Mouse (Mus musculus) ES-E14 (cell line): Measurements from ENCODE around the gene Teddm1b. TPM values are rescaled to one million over a fixed set of nuclear protein-coding genes. Genes with fewer than 3 reads are reported as not detected.

Experiments
- DNase-seq: peaks from one replicate; pipeline ENCODE4 v3.0.0-alpha.2; 2013; ENCODE audit warnings: low read depth, low spot score
- H3K27ac ChIP-seq: 2 replicates; pipeline ENCODE4 v1.5.1; 2012; ENCODE audit warnings: low read depth, mild to moderate bottlenecking, low read length, moderate library complexity, mixed read lengths; ENCODE audit not compliant: poor library complexity, insufficient read depth, severe bottlenecking
- H3K36me3 ChIP-seq: 2 replicates; pipeline ENCODE4 v1.6.1; 2012; ENCODE audit warnings: mild to moderate bottlenecking, low read length, moderate library complexity, mixed read lengths; ENCODE audit not compliant: control insufficient read depth, poor library complexity, insufficient read depth, severe bottlenecking
- H3K4me1 ChIP-seq, 2 experiments: fragments of 150-350 bp in 1 of 2; sonication (generic) in 1 of 2; 2 replicates each; pipeline ENCODE4 v1.6.1; 2012; ENCODE audit warnings: low read length in 2 of 2, mild to moderate bottlenecking in 1 of 2, mixed read lengths in 1 of 2; ENCODE audit not compliant: control insufficient read depth in 2 of 2, insufficient read depth in 2 of 2, poor library complexity in 1 of 2
- H3K4me3 ChIP-seq, 2 experiments: fragments of 150-350 bp in 1 of 2; sonication (generic) in 1 of 2; 2 replicates each; pipeline ENCODE4 v1.5.1; 2012; ENCODE audit warnings: low read length in 2 of 2, low read depth in 1 of 2, mild to moderate bottlenecking in 1 of 2, mixed read lengths in 1 of 2; ENCODE audit not compliant: insufficient read depth in 1 of 2, poor library complexity in 1 of 2, severe bottlenecking in 1 of 2
- H3K9ac ChIP-seq: 2 replicates; pipeline ENCODE4 v1.6.1; 2012; ENCODE audit warnings: low read depth, mild to moderate bottlenecking, low read length, mixed read lengths; ENCODE audit not compliant: poor library complexity, insufficient read depth, severe bottlenecking
- H3K9me3 ChIP-seq: fragments of 150-350 bp; sonication (generic); 2 replicates; pipeline ENCODE4 v1.6.1; 2012; ENCODE audit warnings: low read depth, mild to moderate bottlenecking, low read length; ENCODE audit not compliant: control insufficient read depth, insufficient read depth
- CHD2 ChIP-seq: IDR thresholded peaks from 2 replicates; pipeline ENCODE4 v1.6.1; 2014; ENCODE audit warnings: mild to moderate bottlenecking, low read depth, low read length, inconsistent platforms
- HCFC1 ChIP-seq: IDR thresholded peaks from 2 replicates; pipeline ENCODE4 v1.6.1; 2012; ENCODE audit warnings: low read length, inconsistent platforms, borderline replicate concordance; ENCODE audit not compliant: insufficient read depth
- MAFK ChIP-seq: IDR thresholded peaks from 2 replicates; pipeline ENCODE4 v1.6.1; 2014; ENCODE audit warnings: mild to moderate bottlenecking, low read depth, low read length, inconsistent platforms; ENCODE audit not compliant: insufficient read depth
- ZC3H11A ChIP-seq: IDR thresholded peaks from 2 replicates; pipeline ENCODE4 v1.6.1; 2012; ENCODE audit warnings: low read depth, mild to moderate bottlenecking, inconsistent platforms, low read length, borderline replicate concordance
- ZNF384 ChIP-seq: IDR thresholded peaks from 2 replicates; pipeline ENCODE4 v1.6.1; 2012; ENCODE audit warnings: low read depth, low read length, inconsistent platforms
- in situ Hi-C, 2 experiments: fragments of 600-800 bp; cut with MboI; formaldehyde crosslinking; loops; one replicate each; pipeline ENCODE4 v1.15.1; 2025; ENCODE audit warnings: low sequenced_read_pairs in 2 of 2, inconsistent platforms in 1 of 2; ENCODE audit not compliant: unreplicated experiment in 2 of 2
- total RNA-seq: library from RNA; depleted of rRNA; stranded (reverse); fragments of 300-350 nt; gene quantifications from 2 replicates; pipeline ENCODE4 v1.2.3, GENCODE M21; 2012

The Teddm1b gene
- total RNA-seq, 1 experiment = 0.27 TPM

GRCm38 (mm10) chr1:153894201-153894893, 20.2 kb downstream of the Teddm1b start:
- Histone ChIP-seq H3K9ac (no peak overlapping the region), H3K4me3 (no peak overlapping the region), H3K36me3 (no peaks in the 10 kb centered on the region), H3K4me1 (0 out of 4 replicates have a peak, but pooled peaks cover 0 to 3% of the 10 kb centered on the region in 2 experiments), H3K27ac (no peak overlapping the region), H3K9me3 (no peaks in the 10 kb centered on the region)
- in situ Hi-C loops = loop anchor here (5.0 to 25.0 kb wide), 3 partner anchors 220 to 293 kb away; no protein-coding TSS in a partner anchor
- no peak for DNase-seq
- no peak for TF ChIP-seq ZC3H11A
- no peak for TF ChIP-seq ZNF384
- no peak for TF ChIP-seq CHD2
- TF ChIP-seq MAFK = no peak
- TF ChIP-seq HCFC1 = no peak

- no peaks in the 10 kb centered on the region for H3K9me3 ChIP-seq
- peak; percentile 98 for TF ChIP-seq ZC3H11A
- TF ChIP-seq ZNF384 = no peak
- DNase-seq = peak; percentile 46
- no peaks in the 10 kb centered on the region for H3K36me3 ChIP-seq
- no peak overlapping the region for H3K27ac ChIP-seq
- no peak overlapping the region for H3K9ac ChIP-seq
- in situ Hi-C loops = loop anchor here (5.0 to 25.0 kb wide), 3 partner anchors 220 to 292 kb away; no protein-coding TSS in a partner anchor
- H3K4me1 ChIP-seq = 0 out of 4 replicates have a peak, but pooled peaks cover 0 to 3% of the 10 kb centered on the region in 2 experiments
- H3K4me3 ChIP-seq = no peak overlapping the region
Observed at GRCm38 (mm10) chr1:153894979-153895378, 20.8 kb downstream of the Teddm1b start.

DNA sequence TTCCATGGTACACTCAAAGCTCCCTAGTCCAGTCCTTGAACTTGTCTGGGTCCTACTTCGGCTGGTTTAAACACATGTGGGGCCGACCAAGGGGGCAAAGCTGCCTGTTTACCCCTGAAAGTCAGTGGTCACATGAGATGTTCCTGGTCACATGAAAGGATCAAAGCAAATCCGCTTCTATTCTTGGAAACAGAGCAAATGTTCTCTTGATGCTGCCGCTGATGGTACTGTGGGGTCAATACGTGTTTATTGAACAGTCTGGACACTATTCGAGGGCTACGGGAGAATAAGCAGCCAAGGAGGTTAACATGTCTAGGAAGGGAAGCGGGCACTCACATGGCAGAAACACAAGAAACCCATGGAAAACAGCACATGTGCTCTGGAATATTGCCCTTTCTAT, 23.1 kb downstream of the Teddm1b start:
- no peaks in the 10 kb centered on the region for H3K9me3 ChIP-seq
- no peak for DNase-seq
- H3K36me3 ChIP-seq = no peaks in the 10 kb centered on the region
- H3K4me3 ChIP-seq = no peak overlapping the region
- peaks cover 3 to 4% of the 10 kb centered on the region in 2 experiments; a peak in 1 of 4 replicates for H3K4me1 ChIP-seq
- in situ Hi-C loops = loop anchor here (10.0 to 25.0 kb wide), 2 partner anchors 218 to 290 kb away; no protein-coding TSS in a partner anchor
- H3K9ac ChIP-seq = no peak overlapping the region
- no peak for TF ChIP-seq MAFK
- no peak for TF ChIP-seq HCFC1
- no peak for TF ChIP-seq ZC3H11A
- no peak overlapping the region for H3K27ac ChIP-seq

- H3K27ac ChIP-seq = peak overlapping the region; percentile 13; the same call in 1 of the 2 replicates
Observed at GRCm38 (mm10) chr1:153898989-153899730, 25.0 kb downstream of the Teddm1b start.

More at GRCm38 (mm10) chr1:153898989-153899730, 25.0 kb downstream of the Teddm1b start:
- no peaks in the 10 kb centered on the region for H3K9me3 ChIP-seq
- peak; percentile 38 for DNase-seq
- peak overlapping the region; percentile 62 to 77 for H3K4me3 ChIP-seq
- in situ Hi-C loops = loop anchor here (10.0 to 25.0 kb wide), 2 partner anchors 216 to 288 kb away; no protein-coding TSS in a partner anchor
- peaks cover 15% of the 10 kb centered on the region for H3K36me3 ChIP-seq
- peak overlapping the region; percentile 68 for H3K9ac ChIP-seq
- H3K4me1 ChIP-seq = peaks cover 3 to 4% of the 10 kb centered on the region in 2 experiments; a peak in 1 of 4 replicates
- no peak for TF ChIP-seq ZC3H11A
- TF ChIP-seq MAFK = no peak
- no peak for TF ChIP-seq CHD2
- no peak for TF ChIP-seq ZNF384
- TF ChIP-seq HCFC1 = no peak
